Mouse (Mus musculus) forebrain, embryonic 15.5 days (tissue): ENCODE data around the gene Ak8. TPM values are rescaled to one million over a fixed set of nuclear protein-coding genes. Genes with fewer than 3 reads are reported as not detected.

Source experiments
- ATAC-seq: fragments of 200-750 bp; cut with Nextera tagmentation; replicated peaks from 2 replicates; pipeline ENCODE4 v1.8.0; 2017; ENCODE audit warnings: mild to moderate bottlenecking, moderate TSS enrichment, moderate library complexity
- H3K27ac ChIP-seq: fragments of 300-500 bp; sonication (generic); replicated peaks from 2 replicates; pipeline ENCODE4 v1.5.1; 2015; ENCODE audit warnings: mild to moderate bottlenecking, inconsistent platforms
- H3K27me3 ChIP-seq: fragments of 300-500 bp; sonication (generic); 2 replicates; pipeline ENCODE4 v1.6.1; 2015; ENCODE audit warnings: inconsistent platforms
- H3K36me3 ChIP-seq: fragments of 300-500 bp; sonication (generic); 2 replicates; pipeline ENCODE4 v1.6.1; 2015; ENCODE audit warnings: mild to moderate bottlenecking, inconsistent platforms
- H3K4me1 ChIP-seq: fragments of 300-500 bp; sonication (generic); 2 replicates; pipeline ENCODE4 v1.6.1; 2015; ENCODE audit warnings: inconsistent platforms
- H3K4me2 ChIP-seq: fragments of 300-500 bp; sonication (generic); replicated peaks from 2 replicates; pipeline ENCODE4 v1.6.1; 2015; ENCODE audit warnings: mild to moderate bottlenecking, inconsistent platforms
- H3K4me3 ChIP-seq: fragments of 300-500 bp; sonication (generic); 2 replicates; pipeline ENCODE4 v1.5.1; 2015; ENCODE audit warnings: mild to moderate bottlenecking, inconsistent platforms
- H3K9ac ChIP-seq: fragments of 300-500 bp; sonication (generic); replicated peaks from 2 replicates; pipeline ENCODE4 v1.6.1; 2015; ENCODE audit warnings: mild to moderate bottlenecking, inconsistent platforms
- H3K9me3 ChIP-seq: fragments of 300-500 bp; sonication (generic); 2 replicates; pipeline ENCODE4 v1.6.1; 2016; ENCODE audit warnings: inconsistent platforms
- WGBS: fragments of 180-500 bp; shearing (Covaris S2); methylation state at CpG from one replicate; pipeline ENCODE4 v1.1.7; 2015; ENCODE audit warnings: mixed read lengths; 5-methylcytosine and 5-hydroxymethylcytosine counted together
- polyA plus RNA-seq: library from polyadenylated mRNA; unstranded; fragments of >200 nt; fragmentation: Nextera tagmentation; extraction: Ambion mirVana; gene quantifications from 2 replicates; pipeline ENCODE4 v1.2.1, GENCODE M21; 2015

The Ak8 gene
- polyA plus RNA-seq, 1 experiment from 2014 or later: 1.7 TPM

GRCm38 (mm10) chr2:28803406-28803805 lies 103.4 kb downstream of the Ak8 start:
- H3K4me3 ChIP-seq: no peak overlapping the region
- no peak overlapping the region for H3K27ac ChIP-seq
- H3K9me3 ChIP-seq: no peaks in the 10 kb centered on the region
- 81% methylated on average over 7 of the region's 7 CpGs for WGBS
- no peak overlapping the region for H3K4me2 ChIP-seq
- peaks cover 7% of the 10 kb centered on the region; the same call in 1 of the 2 replicates for H3K27me3 ChIP-seq
- no peak for ATAC-seq
- no peaks in the 10 kb centered on the region for H3K36me3 ChIP-seq
- peaks cover 7% of the 10 kb centered on the region for H3K4me1 ChIP-seq
- no peak overlapping the region for H3K9ac ChIP-seq

DNA sequence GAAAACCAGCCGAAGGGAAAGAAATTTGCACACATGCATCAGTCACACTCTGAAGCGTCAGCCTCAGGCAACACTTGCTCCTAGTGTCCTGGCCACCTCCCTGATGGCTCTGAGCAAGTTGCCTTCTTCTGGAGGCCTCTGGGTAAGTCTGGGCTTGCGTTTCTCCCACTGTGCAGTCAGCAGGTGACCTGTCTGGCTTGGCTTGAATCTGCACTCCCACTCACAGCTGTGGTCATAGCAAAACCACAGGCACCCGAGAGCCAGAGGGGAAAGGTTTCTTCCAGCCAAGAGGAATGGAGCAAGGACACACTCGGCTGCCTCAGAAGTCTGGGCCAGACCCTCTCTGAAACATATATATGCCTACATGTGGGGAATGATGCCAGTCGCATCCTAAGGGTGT lies 108.9 kb downstream of the Ak8 start:
- no peak overlapping the region for H3K4me3 ChIP-seq
- no peaks in the 10 kb centered on the region for H3K36me3 ChIP-seq
- H3K9me3 ChIP-seq: no peaks in the 10 kb centered on the region
- no peak overlapping the region for H3K27ac ChIP-seq
- no peak overlapping the region for H3K9ac ChIP-seq
- WGBS: 81% methylated on average over 6 of the region's 6 CpGs
- H3K4me2 ChIP-seq: no peak overlapping the region
- H3K27me3 ChIP-seq: peaks cover 5% of the 10 kb centered on the region; the same call in 1 of the 2 replicates
- no peak for ATAC-seq
- no peaks in the 10 kb centered on the region for H3K4me1 ChIP-seq

- Histone ChIP-seq H3K36me3 (no peaks in the 10 kb centered on the region), H3K4me3 (no peak overlapping the region), H3K9ac (no peak overlapping the region), H3K9me3 (no peaks in the 10 kb centered on the region), H3K4me2 (no peak overlapping the region), H3K27me3 (no peaks in the 10 kb centered on the region), H3K4me1 (no peaks in the 10 kb centered on the region), H3K27ac (no peak overlapping the region)
- ATAC-seq: no peak
- 21% methylated on average over 5 of the region's 5 CpGs for WGBS
Measured at GRCm38 (mm10) chr2:28810260-28811013, 110.5 kb downstream of the Ak8 start.

DNA sequence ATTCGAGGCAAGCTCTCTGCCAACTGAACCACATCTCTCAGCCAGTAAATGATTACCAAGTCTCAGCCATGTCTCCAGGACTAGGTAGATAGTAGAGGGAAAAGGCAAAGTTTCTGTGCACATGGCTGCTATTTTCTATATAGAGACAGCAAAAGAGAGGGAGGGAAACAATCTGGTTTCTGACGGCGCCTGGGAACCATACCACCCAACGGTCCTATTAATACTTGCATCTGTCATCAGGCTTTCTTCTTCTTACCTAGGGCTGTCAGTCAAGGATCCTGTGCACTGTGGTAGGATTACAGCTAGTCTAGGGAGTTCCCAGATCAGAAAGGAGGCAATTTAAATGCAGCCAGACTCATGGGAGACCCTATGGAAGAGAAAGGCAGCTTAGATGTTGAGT lies 118.9 kb downstream of the Ak8 start:
- Histone ChIP-seq H3K4me3 (no peak overlapping the region), H3K4me1 (no peaks in the 10 kb centered on the region), H3K9ac (no peak overlapping the region), H3K36me3 (peaks cover 6% of the 10 kb centered on the region), H3K27me3 (no peaks in the 10 kb centered on the region), H3K4me2 (no peak overlapping the region), H3K9me3 (no peaks in the 10 kb centered on the region), H3K27ac (no peak overlapping the region)
- 80% methylated on average over 4 of the region's 4 CpGs for WGBS
- ATAC-seq: no peak

GRCm38 (mm10) chr2:28829265-28829664 lies 129.3 kb downstream of the Ak8 start:
- H3K4me1 ChIP-seq: no peaks in the 10 kb centered on the region
- WGBS: 53% methylated on average over 4 of the region's 4 CpGs
- ATAC-seq: no peak
- no peak overlapping the region for H3K27ac ChIP-seq
- no peak overlapping the region for H3K4me2 ChIP-seq
- no peaks in the 10 kb centered on the region for H3K9me3 ChIP-seq
- H3K4me3 ChIP-seq: no peak overlapping the region
- no peaks in the 10 kb centered on the region for H3K27me3 ChIP-seq
- peaks cover 80% of the 10 kb centered on the region for H3K36me3 ChIP-seq
- no peak overlapping the region for H3K9ac ChIP-seq

DNA sequence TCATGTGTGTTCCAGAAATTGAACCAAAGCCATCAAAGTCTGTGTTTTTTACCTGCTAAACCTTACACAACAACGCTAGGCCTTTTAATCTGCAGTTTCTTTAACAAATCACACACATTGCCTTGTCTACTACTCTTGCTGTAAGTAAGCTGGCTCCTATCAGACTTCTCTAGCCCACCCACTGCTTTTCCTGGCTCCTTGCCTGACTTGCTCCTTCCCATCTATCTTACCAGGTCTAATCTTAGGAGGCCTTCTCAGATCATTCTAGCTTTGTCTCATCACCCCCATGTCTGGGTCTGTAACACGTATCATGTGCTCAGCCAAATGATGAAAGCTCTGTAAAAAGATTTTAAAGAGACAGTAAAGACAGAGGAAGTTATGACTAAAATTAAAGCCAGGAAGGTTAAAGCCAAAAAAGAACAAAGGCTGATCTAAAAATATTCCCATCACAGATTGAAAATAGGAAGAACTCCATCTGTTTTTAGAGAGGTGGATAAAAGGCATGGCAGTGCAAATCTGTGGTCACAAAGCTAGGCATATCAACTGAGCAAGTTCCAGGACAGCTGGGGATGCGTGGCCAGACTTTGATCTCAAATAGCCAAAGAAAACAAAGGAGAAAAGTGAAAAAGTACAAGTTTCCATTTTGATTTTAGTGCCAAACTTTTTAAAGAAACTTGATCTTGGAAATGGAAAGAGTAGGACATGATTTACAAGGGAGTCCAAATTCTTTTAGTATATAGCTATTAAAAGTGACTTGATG lies 136.4 kb downstream of the Ak8 start:
- peaks cover 33% of the 10 kb centered on the region for H3K4me1 ChIP-seq
- H3K9me3 ChIP-seq: no peaks in the 10 kb centered on the region
- no peak overlapping the region for H3K4me2 ChIP-seq
- peaks cover 36% of the 10 kb centered on the region for H3K36me3 ChIP-seq
- no peak for ATAC-seq
- no peak overlapping the region for H3K9ac ChIP-seq
- H3K4me3 ChIP-seq: no peak overlapping the region
- no peak overlapping the region for H3K27ac ChIP-seq
- no peaks in the 10 kb centered on the region for H3K27me3 ChIP-seq
- WGBS: 83% methylated on average over 3 of the region's 3 CpGs

DNA sequence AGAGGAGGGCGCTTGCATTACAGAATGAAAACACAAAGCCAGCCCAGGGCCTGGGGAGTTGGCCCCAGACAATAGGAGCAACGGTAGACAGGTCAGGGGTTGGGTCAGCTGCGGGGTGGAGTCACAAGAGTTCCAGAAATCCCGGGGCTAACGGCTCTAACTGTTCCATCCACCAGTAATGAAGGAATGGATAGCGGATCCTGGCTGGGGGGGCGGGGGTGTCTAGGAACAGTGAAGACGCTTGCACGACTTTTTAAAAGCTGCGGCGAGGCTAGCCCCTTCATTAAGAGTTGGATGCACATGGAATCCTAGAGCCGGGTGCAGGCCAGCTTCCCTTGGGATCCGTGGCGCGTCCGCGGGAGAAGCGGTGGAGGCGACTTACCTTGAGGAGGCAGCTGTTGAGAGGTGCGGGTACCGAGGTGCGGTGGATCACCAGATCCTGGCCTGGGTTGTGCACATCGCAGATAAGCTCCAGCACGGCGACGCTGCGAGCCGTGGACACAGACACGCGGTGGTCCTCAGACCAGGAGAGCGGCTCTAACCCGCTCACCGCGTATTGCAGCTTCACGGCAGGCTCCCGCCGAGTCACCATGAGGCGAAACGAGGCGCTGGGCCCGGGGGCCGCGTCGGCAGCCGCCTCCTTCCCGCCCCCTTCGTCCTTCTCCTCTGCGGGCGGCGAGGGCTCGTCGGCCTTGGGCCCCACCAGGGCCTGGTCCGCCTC lies 139.7 kb downstream of the Ak8 start:
- Histone ChIP-seq H3K9ac (peak overlapping the region; percentile 84), H3K4me3 (peak overlapping the region; percentile 91), H3K36me3 (peaks cover 8% of the 10 kb centered on the region), H3K4me1 (peaks cover 48% of the 10 kb centered on the region), H3K27me3 (no peaks in the 10 kb centered on the region), H3K27ac (peak overlapping the region; percentile 81), H3K4me2 (peak overlapping the region; percentile 87), H3K9me3 (no peaks in the 10 kb centered on the region)
- peak; percentile 54; the same call in 1 of the 2 replicates for ATAC-seq
- WGBS: under 1% methylated on average over 53 of the region's 53 CpGs

DNA sequence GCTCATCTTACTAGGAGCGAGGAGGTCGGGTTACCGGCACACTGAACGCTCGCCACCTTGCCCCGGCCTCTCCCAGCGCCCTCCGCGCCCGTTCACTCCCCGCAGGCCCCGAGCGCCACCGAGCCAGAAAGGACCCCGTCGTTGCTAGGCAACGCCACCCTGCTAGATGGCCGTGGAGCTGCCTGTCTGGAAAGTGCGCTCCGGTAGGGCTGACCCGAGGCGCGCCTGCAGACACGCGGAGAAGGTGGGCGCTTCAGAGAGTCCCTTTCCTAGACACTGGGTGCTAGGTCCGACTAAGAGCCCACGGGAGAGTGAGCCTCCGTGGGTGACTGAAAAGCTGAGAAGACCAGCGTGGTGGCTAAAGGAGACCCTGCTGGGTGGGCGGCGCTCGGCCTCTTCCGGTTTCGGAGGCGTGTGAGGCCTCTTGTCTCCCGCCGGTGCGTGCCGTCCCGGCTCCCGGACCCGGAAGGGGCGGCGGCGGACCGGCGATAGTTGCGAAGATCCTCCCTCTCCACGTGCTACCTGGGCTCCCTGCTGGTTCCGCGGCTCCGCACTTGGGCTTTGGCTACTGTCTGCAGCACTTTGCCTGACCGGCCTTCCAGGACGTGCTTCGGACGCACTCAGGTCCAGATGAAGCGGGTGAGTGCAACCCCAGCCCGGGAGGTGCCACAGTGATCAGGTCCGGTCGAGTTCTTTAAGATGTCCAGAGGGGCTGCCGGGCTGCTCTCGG lies 140.4 kb downstream of the Ak8 start, which contains the start of the genes Gtf3c4 and Ddx31:
Gene Gtf3c4, minus strand, starts transcription at position 139 of the 730 bp plus-strand sequence.
Gene Ddx31, plus strand, starts transcription at position 185 of the 730 bp plus-strand sequence.
- Histone ChIP-seq H3K9me3 (no peaks in the 10 kb centered on the region), H3K4me3 (peak within 1 kb of the TSS; percentile 91), H3K27me3 (no peaks in the 10 kb centered on the region), H3K4me1 (peaks cover 48% of the 10 kb centered on the region), H3K4me2 (peak within 1 kb of the TSS; percentile 87), H3K27ac (peak within 1 kb of the TSS; percentile 81), H3K36me3 (0 out of 2 replicates have a peak, but pooled peaks cover 7% of the 10 kb centered on the region), H3K9ac (peak within 1 kb of the TSS; percentile 84)
- peak; percentile 97 for ATAC-seq
- under 1% methylated on average over 63 of the region's 63 CpGs for WGBS

GRCm38 (mm10) chr2:28842042-28842441 lies 142.1 kb downstream of the Ak8 start:
- H3K9ac ChIP-seq: no peak overlapping the region
- peak overlapping the region; percentile 91 for H3K4me3 ChIP-seq
- no peak for ATAC-seq
- peaks cover 42% of the 10 kb centered on the region for H3K4me1 ChIP-seq
- peak overlapping the region; percentile 83; the same call in 1 of the 2 replicates for H3K4me2 ChIP-seq
- WGBS: 75% methylated on average over 3 of the region's 3 CpGs
- H3K36me3 ChIP-seq: peaks cover 21% of the 10 kb centered on the region
- H3K9me3 ChIP-seq: no peaks in the 10 kb centered on the region
- no peak overlapping the region for H3K27ac ChIP-seq
- no peaks in the 10 kb centered on the region for H3K27me3 ChIP-seq

GRCm38 (mm10) chr2:28848879-28849278 lies 148.9 kb downstream of the Ak8 start:
- no peak overlapping the region for H3K9ac ChIP-seq
- no peak overlapping the region for H3K27ac ChIP-seq
- H3K36me3 ChIP-seq: peaks cover 43% of the 10 kb centered on the region
- H3K4me2 ChIP-seq: no peak overlapping the region
- no peaks in the 10 kb centered on the region for H3K9me3 ChIP-seq
- ATAC-seq: no peak
- 94% methylated on average over 2 of the region's 2 CpGs for WGBS
- no peaks in the 10 kb centered on the region for H3K4me1 ChIP-seq
- H3K4me3 ChIP-seq: no peak overlapping the region
- H3K27me3 ChIP-seq: no peaks in the 10 kb centered on the region

DNA sequence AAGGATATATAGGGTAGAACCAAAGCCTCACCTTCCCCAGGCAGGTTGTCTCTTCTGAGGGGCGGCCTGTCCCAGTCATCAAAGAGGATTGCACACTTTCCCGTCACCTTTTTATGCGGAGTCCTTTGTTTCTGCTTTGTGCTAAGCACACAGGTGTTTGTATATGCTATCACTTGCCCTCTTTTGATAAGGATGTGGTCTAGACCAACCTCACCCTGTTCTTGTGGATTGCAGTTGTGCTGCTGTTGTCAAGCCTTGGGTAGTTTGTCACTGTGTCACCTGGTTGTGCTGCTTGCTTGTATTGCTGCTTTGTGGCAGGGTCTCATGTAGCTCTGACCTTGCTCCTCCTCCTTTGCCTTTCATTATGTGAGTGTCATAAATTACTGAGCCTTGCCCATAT lies 152.6 kb downstream of the Ak8 start:
- no peaks in the 10 kb centered on the region for H3K27me3 ChIP-seq
- H3K9me3 ChIP-seq: no peaks in the 10 kb centered on the region
- H3K4me2 ChIP-seq: no peak overlapping the region
- no peak for ATAC-seq
- no peak overlapping the region for H3K9ac ChIP-seq
- no peaks in the 10 kb centered on the region for H3K4me1 ChIP-seq
- 92% methylated on average over 3 of the region's 3 CpGs for WGBS
- no peak overlapping the region for H3K4me3 ChIP-seq
- no peak overlapping the region for H3K27ac ChIP-seq
- peaks cover 35% of the 10 kb centered on the region for H3K36me3 ChIP-seq
